Mouse (Mus musculus) retina, adult 2 months (tissue): ENCODE data around the gene Calcb.

ENCODE experiments used
- DNase-seq: peaks from one replicate; pipeline ENCODE4 v3.0.0-alpha.2; 2012; ENCODE audit warnings: low read depth, low spot score

The Calcb gene

GRCm38 (mm10) chr7:114753471-114753870 lies 35.0 kb downstream of the Calcb start:
- no peak for DNase-seq

- no peak for DNase-seq
These were observed 35.8 kb downstream of the Calcb start for GRCm38 (mm10) chr7:114754196-114754595.

GRCm38 (mm10) chr7:114754626-114755025 lies 36.2 kb downstream of the Calcb start:
- DNase-seq = no peak

- DNase-seq = no peak
These were observed 44.2 kb downstream of the Calcb start for GRCm38 (mm10) chr7:114762660-114763059.

GRCm38 (mm10) chr7:114765273-114765672 lies 46.8 kb downstream of the Calcb start:
- DNase-seq = no peak

GRCm38 (mm10) chr7:114766523-114766922 lies 48.1 kb downstream of the Calcb start:
- no peak for DNase-seq

GRCm38 (mm10) chr7:114768516-114768915 lies 50.1 kb downstream of the Calcb start:
- no peak for DNase-seq

GRCm38 (mm10) chr7:114769041-114769440 lies 50.6 kb downstream of the Calcb start:
- no peak for DNase-seq

GRCm38 (mm10) chr7:114770586-114770985 lies 52.1 kb downstream of the Calcb start:
- no peak for DNase-seq

GRCm38 (mm10) chr7:114771801-114772200 lies 53.4 kb downstream of the Calcb start:
- DNase-seq = no peak
